Mouse (Mus musculus) MN1 (cell line): ENCODE data around the gene Aqp6.
A peak's percentile ranks its signal among the peaks of the same experiment; 100 is the strongest.

Experiments used
- DNase-seq: peaks from one replicate; pipeline ENCODE4 v3.0.0-alpha.2; 2016; ENCODE audit warnings: low spot score

The Aqp6 gene

GRCm38 (mm10) chr15:99600986-99601822, at the start of gene Aqp6:
TSS of gene Aqp6 (plus strand) at chr15:99601400.
- DNase-seq, result no peak

DNA sequence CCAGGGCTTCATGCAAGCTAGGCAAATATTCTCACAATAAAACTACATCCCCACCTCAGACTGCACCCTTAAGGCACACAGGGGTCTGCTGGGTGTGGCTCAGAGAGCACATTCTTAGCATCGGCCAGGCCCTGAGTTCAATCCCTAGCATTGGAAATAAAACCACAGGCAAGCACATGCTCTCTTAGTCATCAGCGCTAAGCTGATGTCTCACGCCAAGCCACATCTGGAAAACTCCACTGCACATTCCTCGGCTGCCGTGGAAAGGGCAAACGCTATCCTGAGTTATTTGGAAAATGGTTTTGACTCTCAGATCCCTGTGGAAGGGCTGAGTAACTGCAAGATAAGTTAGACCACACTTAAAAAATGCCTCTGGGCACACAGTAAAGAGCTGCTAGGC, 47.4 kb upstream of the Aqp6 start:
- DNase-seq, result no peak

- DNase-seq, result no peak
Measured at GRCm38 (mm10) chr15:99558947-99559346, 42.3 kb upstream of the Aqp6 start.

DNA sequence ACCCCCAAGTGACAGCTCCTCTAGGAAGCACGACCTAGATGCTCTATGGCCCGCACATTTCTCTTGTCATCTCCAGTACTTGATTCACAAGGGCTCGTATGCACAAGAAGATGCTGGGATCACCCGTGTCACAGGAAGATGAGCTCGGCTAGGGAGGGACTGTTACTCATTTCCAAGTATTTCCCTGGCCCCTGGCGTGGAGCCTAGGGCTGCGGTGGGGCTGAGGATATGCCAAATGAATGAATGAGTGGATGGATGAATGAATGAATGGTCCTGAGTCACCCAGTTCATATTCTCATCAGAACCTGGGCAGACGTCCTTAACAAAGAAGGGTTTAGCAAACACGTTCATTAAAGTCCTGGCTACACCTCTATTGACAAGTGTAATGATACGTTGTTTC, 41.0 kb upstream of the Aqp6 start:
- no peak for DNase-seq

- DNase-seq, result no peak
Measured at GRCm38 (mm10) chr15:99567371-99567770, 33.8 kb upstream of the Aqp6 start.

GRCm38 (mm10) chr15:99568682-99569081, 32.5 kb upstream of the Aqp6 start:
- DNase-seq, result no peak

DNA sequence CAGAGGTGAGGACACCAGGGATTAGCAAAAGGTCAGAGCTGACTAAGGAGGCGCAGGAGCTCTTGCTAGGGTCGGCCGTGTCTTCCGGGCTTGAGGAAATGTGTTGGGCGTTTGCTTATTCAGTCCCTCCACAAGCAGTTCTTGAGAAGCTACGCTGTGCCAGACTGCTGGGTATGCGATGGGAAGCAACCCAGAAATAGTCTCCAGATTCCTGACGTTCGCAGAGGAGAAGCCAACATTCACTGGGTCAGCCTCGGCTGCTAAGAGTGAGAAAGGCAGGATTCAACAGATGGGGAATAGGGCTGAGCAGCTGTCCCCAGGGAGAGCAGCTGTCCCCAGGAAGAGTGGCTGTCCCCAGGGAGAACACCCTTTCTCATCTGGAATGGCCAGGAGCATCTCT, 32.1 kb upstream of the Aqp6 start:
- no peak for DNase-seq

- no peak for DNase-seq
Measured at GRCm38 (mm10) chr15:99578802-99579485, 22.3 kb upstream of the Aqp6 start, which contains the start of gene Aqp2. TSS of gene Aqp2 (plus strand) at chr15:99579055.

GRCm38 (mm10) chr15:99583463-99584344, 17.5 kb upstream of the Aqp6 start:
- peak; percentile 81 for DNase-seq

DNA sequence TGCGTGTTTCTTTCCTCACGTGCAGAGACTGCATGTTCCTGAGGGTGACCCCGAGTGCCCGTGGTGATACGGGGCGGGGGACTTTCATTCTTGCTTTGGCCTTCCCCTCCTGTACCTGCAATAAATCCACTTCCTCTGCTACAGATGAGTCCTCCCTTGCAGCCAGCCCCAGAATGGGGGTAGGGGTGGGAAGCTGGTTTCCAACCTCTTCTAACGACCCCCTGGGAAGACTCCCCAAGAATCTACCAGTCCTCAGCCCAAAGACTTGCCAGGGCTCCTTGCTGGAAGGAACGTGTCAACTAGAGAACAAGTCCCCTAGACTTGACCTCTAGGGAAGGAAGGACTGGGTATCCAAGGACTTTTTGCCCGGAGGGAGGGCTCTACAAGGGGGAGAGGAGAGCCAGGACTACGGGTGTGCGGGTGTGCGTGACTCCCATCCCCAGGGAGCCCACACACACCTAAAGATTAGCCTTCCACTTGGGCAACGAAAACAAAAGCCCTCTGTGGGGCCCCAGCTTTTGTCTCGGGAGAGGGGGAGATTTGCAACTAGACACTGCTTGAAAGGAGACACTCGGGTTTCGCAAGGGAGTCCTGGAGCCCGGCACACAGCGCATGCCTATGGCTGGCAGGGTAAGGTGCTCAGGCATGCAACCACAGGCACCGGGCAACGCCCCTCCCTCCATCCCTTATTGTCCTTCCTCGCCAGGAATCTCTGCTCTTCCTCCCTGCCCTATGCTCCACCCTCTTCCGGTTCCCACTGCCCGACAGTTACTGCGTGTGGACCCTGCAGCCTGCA, 16.6 kb upstream of the Aqp6 start:
- peak; percentile 62 for DNase-seq

GRCm38 (mm10) chr15:99585741-99586140, 15.5 kb upstream of the Aqp6 start:
- DNase-seq, result no peak

- DNase-seq, result no peak
Measured at GRCm38 (mm10) chr15:99586525-99586924, 14.7 kb upstream of the Aqp6 start.

GRCm38 (mm10) chr15:99589237-99589636, 12.0 kb upstream of the Aqp6 start:
- DNase-seq, result no peak

- DNase-seq, result no peak
Measured at GRCm38 (mm10) chr15:99589704-99590103, 11.5 kb upstream of the Aqp6 start.

- DNase-seq, result no peak
Measured at GRCm38 (mm10) chr15:99590429-99591084, 10.6 kb upstream of the Aqp6 start, which contains the start of gene Aqp5. TSS of gene Aqp5 (plus strand) at chr15:99590782.

- no peak for DNase-seq
Measured at GRCm38 (mm10) chr15:99592177-99592576, 9.0 kb upstream of the Aqp6 start.

- DNase-seq, result no peak
Measured at GRCm38 (mm10) chr15:99592877-99593276, 8.3 kb upstream of the Aqp6 start.

DNA sequence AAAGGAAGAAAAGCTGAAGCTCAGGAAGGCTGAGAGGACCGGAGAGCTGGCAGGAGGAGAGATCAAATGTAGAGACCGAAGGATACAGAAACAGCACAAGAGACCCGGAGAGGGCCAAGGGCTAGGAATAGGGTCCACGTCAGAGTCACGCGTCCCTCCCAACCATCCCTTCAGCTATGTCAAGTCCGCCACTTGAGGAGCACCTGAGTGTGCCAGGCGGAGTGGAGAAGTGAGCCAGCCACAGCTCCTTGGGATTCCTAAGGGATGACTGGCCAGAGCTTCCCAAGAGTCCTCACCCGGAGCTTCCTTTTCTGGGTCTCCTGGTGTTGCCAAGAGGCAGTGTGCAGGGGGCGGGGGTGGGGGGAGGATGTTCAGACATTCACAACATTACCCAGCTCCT, 6.2 kb upstream of the Aqp6 start:
- DNase-seq, result no peak

DNA sequence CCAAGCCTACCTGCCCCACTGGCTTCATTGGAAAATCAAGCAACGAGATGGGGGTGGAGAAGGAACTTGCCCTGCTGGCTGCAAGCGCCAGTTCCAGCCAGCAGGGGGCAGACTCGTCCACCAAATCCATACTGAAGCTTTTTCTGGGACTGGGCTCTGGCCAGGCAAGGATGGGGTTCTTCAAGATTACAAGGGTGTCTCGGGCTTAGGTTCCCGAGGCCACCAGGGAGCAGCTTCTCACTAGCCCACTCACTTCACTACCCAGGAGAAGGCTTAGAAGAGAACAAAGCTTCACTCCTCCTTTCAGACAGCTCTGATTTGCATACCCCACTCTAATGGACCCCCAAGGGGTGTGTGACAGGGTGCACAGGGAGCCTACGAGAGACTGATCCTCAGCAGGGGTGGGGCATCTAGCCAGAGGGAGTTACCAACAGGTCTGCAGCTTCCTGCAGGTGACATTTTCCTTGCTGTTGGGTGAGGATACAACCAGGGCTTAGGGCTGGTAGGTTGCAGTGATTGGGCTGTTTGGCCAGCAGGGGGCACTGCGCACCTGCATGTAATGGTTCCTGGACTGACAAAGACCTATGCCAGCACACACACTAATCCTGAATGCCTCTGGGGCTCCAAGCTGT, 5.0 kb upstream of the Aqp6 start:
- peak; percentile 96 for DNase-seq

DNA sequence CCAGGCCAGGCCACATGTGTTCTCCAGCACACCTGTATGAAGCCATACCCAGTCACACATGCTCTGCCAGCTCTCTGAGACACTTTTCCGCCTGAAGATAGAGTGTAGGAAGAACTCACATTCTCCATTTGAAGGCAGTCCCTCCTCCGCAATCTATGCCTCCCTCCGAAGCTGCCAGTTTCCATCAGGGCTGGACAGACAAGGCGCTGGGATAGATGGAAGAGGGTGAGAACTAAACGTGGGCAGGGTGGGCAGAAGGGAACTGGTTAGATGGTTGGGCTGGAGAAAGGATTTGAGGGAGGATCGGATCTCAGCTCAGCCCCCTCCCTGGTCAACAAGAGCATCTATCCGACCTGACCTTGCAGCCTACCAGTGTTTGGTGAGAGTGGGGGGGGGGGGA, 4.4 kb upstream of the Aqp6 start:
- DNase-seq, result no peak
